Mouse (Mus musculus) brain, embryonic 14.5 days (tissue): ENCODE results near the gene Plce1. TPM values are rescaled to one million over a fixed set of nuclear protein-coding genes. Genes with fewer than 3 reads are reported as not detected.

ENCODE experiments used
- DNase-seq: peaks from one replicate; pipeline ENCODE4 v3.0.0-alpha.2; 2011; ENCODE audit warnings: low read depth
- CTCF ChIP-seq: fragments of 200-500 bp; IDR thresholded peaks from 2 replicates; pipeline ENCODE4 v1.5.1; 2012; ENCODE audit warnings: inconsistent platforms, mild to moderate bottlenecking, moderate library complexity, borderline replicate concordance; ENCODE audit not compliant: insufficient read depth, insufficient read length; ENCODE audit errors: extremely low read depth
- POLR2A ChIP-seq: fragments of 200-500 bp; IDR thresholded peaks from 2 replicates; pipeline ENCODE4 v1.6.1; 2012; ENCODE audit warnings: mild to moderate bottlenecking, inconsistent platforms, borderline replicate concordance; ENCODE audit not compliant: poor library complexity, insufficient read depth, insufficient read length, severe bottlenecking; ENCODE audit errors: extremely low read depth
- polyA plus RNA-seq: library from polyadenylated mRNA; depleted of rRNA; stranded (reverse); fragments of >200 nt; gene quantifications from 2 replicates; pipeline ENCODE4 v1.2.3, GENCODE M21; 2012; rRNA removed

Plce1 gene
- polyA plus RNA-seq, 1 experiment: 6.2 TPM

GRCm38 (mm10) chr19:38787756-38788155 is 306.8 kb downstream of the Plce1 start:
- no peak for TF ChIP-seq POLR2A
- TF ChIP-seq CTCF: no peak
- no peak for DNase-seq

- peak; percentile 1 for DNase-seq
- TF ChIP-seq CTCF (no peak), POLR2A (no peak)
These were observed 312.7 kb downstream of the Plce1 start for GRCm38 (mm10) chr19:38793563-38794045.

GRCm38 (mm10) chr19:38796546-38796945 is 315.6 kb downstream of the Plce1 start:
- no peak for DNase-seq
- TF ChIP-seq POLR2A (no peak), CTCF (no peak)

- no peak for DNase-seq
- TF ChIP-seq POLR2A (no peak), CTCF (no peak)
These were observed 317.4 kb downstream of the Plce1 start for GRCm38 (mm10) chr19:38798291-38798690.

GRCm38 (mm10) chr19:38798801-38799200 is 317.9 kb downstream of the Plce1 start:
- no peak for DNase-seq
- no peak for TF ChIP-seq POLR2A
- no peak for TF ChIP-seq CTCF

GRCm38 (mm10) chr19:38818191-38818590 is 337.3 kb downstream of the Plce1 start:
- no peak for DNase-seq
- no peak for TF ChIP-seq POLR2A

- DNase-seq: peak; percentile 96
- TF ChIP-seq POLR2A: peak; percentile 60; the same call in 1 of the 2 replicates
- peak; percentile 97 for TF ChIP-seq CTCF
These were observed 338.0 kb downstream of the Plce1 start, which contains the start of gene Noc3l for GRCm38 (mm10) chr19:38818766-38819426. Noc3l (minus strand) TSS chr19:38819237.

- no peak for DNase-seq
- TF ChIP-seq CTCF (no peak), POLR2A (no peak)
These were observed 338.5 kb downstream of the Plce1 start for GRCm38 (mm10) chr19:38819427-38819802.

- TF ChIP-seq CTCF (no peak), POLR2A (no peak)
These were observed 339.4 kb downstream of the Plce1 start for GRCm38 (mm10) chr19:38820186-38820804.

GRCm38 (mm10) chr19:38833224-38833623 is 352.3 kb downstream of the Plce1 start:
- TF ChIP-seq CTCF (no peak), POLR2A (no peak)
- DNase-seq: no peak

More at GRCm38 (mm10) chr19:38820186-38820804, 339.4 kb downstream of the Plce1 start:
- no peak for DNase-seq

Other genes starting within 250 kb of the Plce1 start
- 9.0 and 11.4 TPM in 2 replicates for gene Lgi1, start 216.6 kb upstream of the Plce1 start, polyA plus RNA-seq
- 1.6 and 2.1 TPM in 2 replicates for gene Slc35g1, start 85.1 kb upstream of the Plce1 start, polyA plus RNA-seq